Mouse (Mus musculus) stomach, postnatal 0 days (tissue): ENCODE measurements around the gene Mob3b. TPM values are rescaled to one million over a fixed set of nuclear protein-coding genes. Genes with fewer than 3 reads are reported as not detected.

Experiments used
- ATAC-seq: fragments of 200-750 bp; cut with Nextera tagmentation; 2 replicates; pipeline ENCODE4 v1.8.0; 2017; ENCODE audit not compliant: low FRiP score, low TSS enrichment
- DNase-seq: peaks from one replicate; pipeline ENCODE4 v3.0.0-alpha.2; 2016; ENCODE audit warnings: low spot score
- H3K27ac ChIP-seq: fragments of 300-500 bp; sonication (generic); replicated peaks from 2 replicates; pipeline ENCODE4 v1.5.1; 2014; ENCODE audit warnings: mild to moderate bottlenecking, control low read depth
- H3K27me3 ChIP-seq: fragments of 300-500 bp; sonication (generic); 2 replicates; pipeline ENCODE4 v1.6.1; 2014; ENCODE audit warnings: low read length; ENCODE audit not compliant: control insufficient read depth, insufficient read depth
- H3K36me3 ChIP-seq: fragments of 300-500 bp; sonication (generic); 2 replicates; pipeline ENCODE4 v1.6.1; 2014; ENCODE audit warnings: low read length, mixed read lengths; ENCODE audit not compliant: control insufficient read depth, insufficient read depth
- H3K4me1 ChIP-seq: fragments of 300-500 bp; sonication (generic); replicated peaks from 2 replicates; pipeline ENCODE4 v1.6.1; 2014; ENCODE audit warnings: antibody characterized with exemption; ENCODE audit not compliant: control insufficient read depth, insufficient read depth
- H3K4me2 ChIP-seq: fragments of 300-500 bp; sonication (generic); replicated peaks from 2 replicates; pipeline ENCODE4 v1.6.1; 2014; ENCODE audit warnings: low read depth, mild to moderate bottlenecking, control low read depth, moderate library complexity
- H3K4me3 ChIP-seq: fragments of 300-500 bp; sonication (generic); 2 replicates; pipeline ENCODE4 v1.5.1; 2014; ENCODE audit warnings: low read depth, low read length, control low read depth
- H3K9ac ChIP-seq: fragments of 300-500 bp; sonication (generic); 2 replicates; pipeline ENCODE4 v1.6.1; 2014; ENCODE audit warnings: mild to moderate bottlenecking, low read length, control low read depth, mixed read lengths
- H3K9me3 ChIP-seq: fragments of 300-500 bp; sonication (generic); 2 replicates; pipeline ENCODE4 v1.6.1; 2016; ENCODE audit warnings: low read length; ENCODE audit not compliant: control insufficient read depth
- CTCF ChIP-seq: IDR thresholded peaks from 2 replicates; pipeline ENCODE4 v1.5.1; 2016; ENCODE audit warnings: antibody characterized with exemption, low read depth, mild to moderate bottlenecking, moderate library complexity
- EP300 ChIP-seq: optimal IDR thresholded peaks from 2 replicates; pipeline ENCODE3; 2016; ENCODE audit warnings: antibody characterized with exemption
- WGBS: fragments of 180-500 bp; shearing (Covaris S2); extraction: QIAGEN DNeasy Blood & Tissue Kit; methylation state at CpG from one replicate; pipeline ENCODE4 v1.1.7; 2014; 5-methylcytosine and 5-hydroxymethylcytosine counted together
- polyA plus RNA-seq: library from polyadenylated mRNA; unstranded; fragments of >200 nt; fragmentation: Nextera tagmentation; extraction: Ambion mirVana; gene quantifications from 2 replicates; pipeline ENCODE4 v1.2.1, GENCODE M21; 2015

Gene Mob3b
- polyA plus RNA-seq, 1 experiment from 2014 or later: 15.0 TPM

- ATAC-seq: no peak; the same call in 1 of the 2 replicates
- DNase-seq: no peak
- no peaks in the 10 kb centered on the region for H3K9me3 ChIP-seq
- no peaks in the 10 kb centered on the region for H3K27me3 ChIP-seq
- H3K36me3 ChIP-seq: no peaks in the 10 kb centered on the region
- H3K9ac ChIP-seq: no peak overlapping the region; the same call in 1 of the 2 replicates
- H3K27ac ChIP-seq: no peak overlapping the region
- no peak for TF ChIP-seq EP300
- no peak for TF ChIP-seq CTCF
- peaks cover 7% of the 10 kb centered on the region; the same call in 1 of the 2 replicates for H3K4me1 ChIP-seq
- WGBS: 32% methylated on average over 22 of the region's 22 CpGs
- 0 out of 2 replicates have a peak overlapping the region, but pooled peaks have one; percentile 1 for H3K4me3 ChIP-seq
- 0 out of 2 replicates have a peak overlapping the region, but pooled peaks have one; percentile 3 for H3K4me2 ChIP-seq
These were observed 164.2 kb downstream of the Mob3b start for GRCm38 (mm10) chr4:34992866-34993638.

DNA sequence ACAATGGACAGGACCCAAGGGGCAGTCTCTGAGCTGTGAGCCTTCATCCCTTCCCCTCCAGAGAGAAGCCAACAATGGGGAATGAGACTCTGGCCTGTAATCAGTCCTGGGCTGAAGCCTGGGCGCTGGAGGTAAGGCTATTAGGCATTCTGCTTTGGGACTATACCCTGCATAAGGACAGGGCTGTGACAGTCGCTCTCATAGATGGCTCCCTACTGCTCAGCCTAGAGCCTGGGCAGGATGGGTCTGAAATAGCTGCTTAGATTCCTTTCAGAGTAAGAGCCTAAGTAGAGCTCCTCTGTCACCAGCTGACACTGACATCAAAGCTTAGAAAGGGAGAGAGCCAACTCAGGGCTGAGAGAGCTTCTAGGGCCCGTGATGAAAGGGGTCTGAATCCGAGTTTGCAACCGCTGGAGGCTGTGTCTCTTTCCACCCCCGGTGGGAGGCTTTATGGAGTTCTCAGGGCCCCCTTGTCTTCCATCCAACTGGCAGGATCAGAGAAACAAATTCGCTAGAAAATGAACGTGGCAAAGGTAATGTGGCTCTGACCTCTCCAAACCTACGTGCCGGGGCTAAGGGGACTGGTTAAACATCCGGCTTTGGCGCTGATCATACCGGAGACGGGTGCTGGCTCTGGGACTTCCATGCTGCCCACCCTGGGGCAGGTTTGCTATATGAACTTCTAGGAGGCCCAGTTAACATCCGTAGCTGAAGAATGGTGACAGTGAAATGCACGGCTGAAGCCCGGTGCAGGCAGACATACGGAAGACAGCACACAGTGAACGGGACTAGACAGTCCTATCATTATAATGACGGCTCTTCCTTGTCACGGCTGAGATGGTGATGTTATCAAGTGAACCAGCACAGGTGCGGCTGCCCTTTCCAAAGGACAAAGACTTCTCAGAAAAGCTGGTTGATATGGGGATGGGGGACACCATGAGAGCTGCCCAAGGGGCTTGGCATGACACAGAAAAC is 165.1 kb downstream of the Mob3b start:
- H3K4me1 ChIP-seq: peaks cover 7% of the 10 kb centered on the region; the same call in 1 of the 2 replicates
- H3K4me2 ChIP-seq: no peak overlapping the region
- 0 out of 2 replicates have a peak overlapping the region, but pooled peaks have one; percentile 13 for H3K27ac ChIP-seq
- DNase-seq (no peak), ATAC-seq (no peak)
- no peaks in the 10 kb centered on the region for H3K27me3 ChIP-seq
- no peaks in the 10 kb centered on the region for H3K9me3 ChIP-seq
- 68% methylated on average over 22 of the region's 22 CpGs for WGBS
- H3K36me3 ChIP-seq: no peaks in the 10 kb centered on the region
- no peak overlapping the region for H3K9ac ChIP-seq
- no peak for TF ChIP-seq EP300
- no peak overlapping the region for H3K4me3 ChIP-seq

DNA sequence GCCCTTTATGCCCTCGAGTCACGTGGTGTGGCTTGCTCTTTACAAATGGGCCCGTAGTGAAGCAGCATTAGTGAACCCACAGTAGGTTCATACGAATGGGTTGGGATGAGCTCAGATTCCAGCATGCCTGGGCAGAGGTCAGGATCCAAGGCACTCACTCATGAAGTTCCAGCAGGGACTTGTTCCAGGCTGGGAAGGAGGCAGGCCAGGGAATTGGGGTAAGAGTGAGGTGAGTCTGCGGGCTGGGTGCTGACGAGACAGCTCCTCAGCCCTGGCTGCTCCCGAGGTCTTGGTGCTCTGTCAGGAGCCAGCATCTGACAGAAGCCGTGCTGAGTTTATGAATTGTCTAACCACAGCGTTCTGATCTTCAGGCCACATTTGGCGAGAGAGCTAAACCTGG is 166.2 kb downstream of the Mob3b start:
- 28% methylated on average over 10 of the region's 10 CpGs for WGBS
- ATAC-seq (peak; percentile 51; the same call in 1 of the 2 replicates), DNase-seq (no peak)
- Histone ChIP-seq H3K36me3 (no peaks in the 10 kb centered on the region), H3K4me2 (no peak overlapping the region), H3K4me3 (no peak overlapping the region), H3K4me1 (peaks cover 7% of the 10 kb centered on the region; the same call in 1 of the 2 replicates), H3K27ac (no peak overlapping the region), H3K9me3 (no peaks in the 10 kb centered on the region), H3K27me3 (no peaks in the 10 kb centered on the region), H3K9ac (no peak overlapping the region)
- TF ChIP-seq EP300: no peak
- no peak for TF ChIP-seq CTCF

DNA sequence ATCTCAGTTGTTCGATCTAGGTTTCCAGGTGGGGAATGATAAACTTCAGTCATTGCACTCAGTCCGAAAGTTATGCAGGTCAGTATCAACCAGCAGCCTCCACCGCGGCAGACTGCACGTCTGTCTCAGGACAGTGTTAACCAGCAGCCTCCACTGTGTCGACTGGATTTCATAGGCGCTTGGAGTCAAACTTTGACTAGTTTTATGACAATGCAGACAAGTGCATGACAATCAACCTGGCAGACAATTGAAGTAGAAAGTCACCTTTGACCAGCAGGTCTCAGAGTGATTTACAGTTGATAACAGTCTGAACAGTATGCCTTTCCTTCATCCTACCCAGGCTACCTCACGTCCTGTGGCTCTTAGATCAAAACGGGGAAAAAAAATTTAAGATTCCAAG is 166.6 kb downstream of the Mob3b start:
- Histone ChIP-seq H3K27ac (no peak overlapping the region), H3K4me1 (peaks cover 7% of the 10 kb centered on the region; the same call in 1 of the 2 replicates), H3K9ac (no peak overlapping the region), H3K4me3 (no peak overlapping the region), H3K36me3 (no peaks in the 10 kb centered on the region), H3K27me3 (no peaks in the 10 kb centered on the region), H3K9me3 (no peaks in the 10 kb centered on the region), H3K4me2 (no peak overlapping the region)
- 76% methylated on average over 9 of the region's 9 CpGs for WGBS
- ATAC-seq (no peak), DNase-seq (no peak)
- TF ChIP-seq EP300 (no peak), CTCF (no peak)

DNA sequence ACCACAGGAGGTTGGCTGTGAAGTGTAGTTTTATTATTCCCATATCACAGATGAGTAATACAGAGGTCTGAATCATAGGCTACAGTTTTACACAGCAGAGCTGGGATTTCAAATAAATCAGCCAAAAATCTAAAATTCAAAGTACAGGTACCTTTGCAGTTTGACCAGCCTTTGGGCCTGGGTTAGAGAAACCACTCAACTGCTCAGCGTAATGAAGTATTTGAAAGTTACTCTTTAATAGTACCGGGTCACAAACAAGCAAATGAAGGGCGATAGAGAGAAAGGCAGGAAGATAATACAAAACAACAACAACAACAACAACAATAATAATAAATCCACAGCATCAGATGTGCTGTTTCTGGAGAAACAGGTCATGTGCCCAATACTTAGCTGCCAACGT is 169.7 kb downstream of the Mob3b start:
- Histone ChIP-seq H3K36me3 (no peaks in the 10 kb centered on the region), H3K4me3 (no peak overlapping the region), H3K9ac (no peak overlapping the region), H3K27me3 (no peaks in the 10 kb centered on the region), H3K9me3 (no peaks in the 10 kb centered on the region), H3K4me2 (no peak overlapping the region), H3K4me1 (peaks cover 7% of the 10 kb centered on the region; the same call in 1 of the 2 replicates), H3K27ac (no peak overlapping the region)
- no peak for TF ChIP-seq CTCF
- no peak for TF ChIP-seq EP300
- no peak for ATAC-seq
- WGBS: 93% methylated on average over 4 of the region's 4 CpGs
- DNase-seq: no peak
